Mouse (Mus musculus) small intestine, adult 2 months (tissue): Measurements from ENCODE around the gene Sik3. TPM values are rescaled to one million over a fixed set of nuclear protein-coding genes. Genes with fewer than 3 reads are reported as not detected.

Experiments
- H3K27ac ChIP-seq: fragments of 200-500 bp; 2 replicates; pipeline ENCODE4 v1.5.1; 2012; ENCODE audit warnings: low read depth, low read length, control low read depth, inconsistent platforms; ENCODE audit not compliant: insufficient read depth
- H3K27me3 ChIP-seq: fragments of 200-500 bp; 2 replicates; pipeline ENCODE4 v1.6.1; 2012; ENCODE audit warnings: mild to moderate bottlenecking, moderate library complexity, low read length, inconsistent platforms; ENCODE audit not compliant: control insufficient read depth, insufficient read depth
- H3K36me3 ChIP-seq: fragments of 200-500 bp; 2 replicates; pipeline ENCODE4 v1.6.1; 2012; ENCODE audit warnings: mild to moderate bottlenecking, low read length, control low read depth, inconsistent platforms; ENCODE audit not compliant: control insufficient read depth, insufficient read depth
- H3K4me1 ChIP-seq: fragments of 200-500 bp; 2 replicates; pipeline ENCODE4 v1.6.1; 2012; ENCODE audit warnings: low read length, inconsistent platforms, mixed read lengths; ENCODE audit not compliant: control insufficient read depth, insufficient read depth, insufficient read length
- H3K4me3 ChIP-seq: fragments of 200-500 bp; 2 replicates; pipeline ENCODE4 v1.5.1; 2012; ENCODE audit warnings: low read depth, mild to moderate bottlenecking, control low read depth, inconsistent platforms, low read length, moderate library complexity
- CTCF ChIP-seq: fragments of 200-500 bp; IDR thresholded peaks from 2 replicates; pipeline ENCODE4 v1.5.1; 2012; ENCODE audit warnings: low read depth, mild to moderate bottlenecking, control low read depth, inconsistent platforms, low read length, moderate library complexity, mixed read lengths; ENCODE audit not compliant: insufficient replicate concordance, insufficient read length; ENCODE audit errors: extremely low read depth
- POLR2A ChIP-seq: fragments of 200-500 bp; IDR thresholded peaks from 2 replicates; pipeline ENCODE4 v1.6.1; 2012; ENCODE audit warnings: low read depth, mild to moderate bottlenecking, control low read depth, inconsistent platforms, low read length, moderate library complexity
- WGBS: fragments of 180-500 bp; shearing (Covaris S2); methylation state at CpG from one replicate; pipeline ENCODE4 v1.1.7; 2018; 5-methylcytosine and 5-hydroxymethylcytosine counted together
- polyA plus RNA-seq: library from polyadenylated mRNA; depleted of rRNA; stranded (reverse); fragments of >200 nt; gene quantifications from 2 replicates; pipeline ENCODE4 v1.2.3, GENCODE M21; 2012

Sik3 gene
- polyA plus RNA-seq, 1 experiment: 14.5 TPM

DNA sequence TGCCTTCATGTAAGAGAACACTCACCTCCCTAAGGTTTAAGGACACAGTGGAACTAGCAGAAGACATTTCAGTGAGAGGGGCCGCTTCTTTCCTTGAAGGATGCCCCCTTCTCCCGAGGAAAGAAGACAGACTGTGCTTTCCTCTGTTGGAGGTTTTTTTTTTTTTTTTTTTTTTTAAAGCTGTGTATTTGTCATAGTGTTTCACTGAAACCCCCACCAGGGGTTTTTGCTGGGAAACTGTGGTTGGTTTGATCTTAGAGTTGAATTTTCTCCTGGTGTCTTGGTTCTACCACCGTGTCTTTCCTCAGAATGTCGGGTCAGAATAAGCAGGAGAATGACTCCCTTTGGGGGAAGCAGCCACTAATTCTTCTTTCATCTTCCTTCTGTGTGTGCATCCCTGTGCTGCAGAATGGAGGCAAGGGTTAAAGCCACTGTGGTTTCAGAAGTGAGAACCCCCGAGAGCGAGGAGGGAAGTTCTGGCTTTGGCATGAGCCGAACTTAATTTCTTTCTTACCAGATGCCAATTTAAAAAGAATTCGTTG, 106.3 kb downstream of the Sik3 start:
- Histone ChIP-seq H3K4me1 (peaks cover 7% of the 10 kb centered on the region; the same call in 1 of the 2 replicates), H3K4me3 (no peak overlapping the region), H3K36me3 (peaks cover 2% of the 10 kb centered on the region; the same call in 1 of the 2 replicates), H3K27me3 (no peaks in the 10 kb centered on the region), H3K27ac (no peak overlapping the region)
- WGBS: 85% methylated on average over 8 of the region's 8 CpGs
- TF ChIP-seq CTCF: no peak
- no peak for TF ChIP-seq POLR2A

DNA sequence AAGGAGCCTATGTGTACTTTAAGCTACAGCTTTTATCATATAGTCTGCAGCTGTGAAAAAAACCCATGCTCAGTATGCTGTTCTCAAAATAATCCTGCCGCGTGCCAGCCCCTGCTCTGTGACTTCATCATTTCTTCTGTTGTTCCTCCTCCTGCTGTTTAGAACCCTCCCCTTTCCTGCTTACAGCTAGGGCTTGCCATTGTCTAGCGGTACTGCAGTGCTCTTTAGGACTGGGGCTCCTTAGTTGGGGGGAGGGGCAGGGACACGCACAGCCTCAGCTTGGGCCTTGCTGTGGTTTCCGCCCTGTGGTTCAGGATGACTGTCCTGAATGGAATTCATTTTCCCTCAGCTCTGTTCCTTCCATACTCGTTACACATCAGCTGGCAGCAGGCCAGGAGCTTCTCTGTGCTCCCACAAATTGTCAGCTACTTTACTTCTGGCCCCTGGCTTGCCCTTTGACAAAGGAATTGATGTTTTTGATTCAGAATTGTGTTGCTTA, 107.4 kb downstream of the Sik3 start:
- H3K27ac ChIP-seq: no peak overlapping the region
- H3K4me1 ChIP-seq: peaks cover 7% of the 10 kb centered on the region; the same call in 1 of the 2 replicates
- TF ChIP-seq POLR2A (no peak), CTCF (no peak)
- peaks cover 6% of the 10 kb centered on the region; the same call in 1 of the 2 replicates for H3K36me3 ChIP-seq
- no peak overlapping the region for H3K4me3 ChIP-seq
- 32% methylated on average over 6 of the region's 6 CpGs for WGBS
- H3K27me3 ChIP-seq: no peaks in the 10 kb centered on the region

DNA sequence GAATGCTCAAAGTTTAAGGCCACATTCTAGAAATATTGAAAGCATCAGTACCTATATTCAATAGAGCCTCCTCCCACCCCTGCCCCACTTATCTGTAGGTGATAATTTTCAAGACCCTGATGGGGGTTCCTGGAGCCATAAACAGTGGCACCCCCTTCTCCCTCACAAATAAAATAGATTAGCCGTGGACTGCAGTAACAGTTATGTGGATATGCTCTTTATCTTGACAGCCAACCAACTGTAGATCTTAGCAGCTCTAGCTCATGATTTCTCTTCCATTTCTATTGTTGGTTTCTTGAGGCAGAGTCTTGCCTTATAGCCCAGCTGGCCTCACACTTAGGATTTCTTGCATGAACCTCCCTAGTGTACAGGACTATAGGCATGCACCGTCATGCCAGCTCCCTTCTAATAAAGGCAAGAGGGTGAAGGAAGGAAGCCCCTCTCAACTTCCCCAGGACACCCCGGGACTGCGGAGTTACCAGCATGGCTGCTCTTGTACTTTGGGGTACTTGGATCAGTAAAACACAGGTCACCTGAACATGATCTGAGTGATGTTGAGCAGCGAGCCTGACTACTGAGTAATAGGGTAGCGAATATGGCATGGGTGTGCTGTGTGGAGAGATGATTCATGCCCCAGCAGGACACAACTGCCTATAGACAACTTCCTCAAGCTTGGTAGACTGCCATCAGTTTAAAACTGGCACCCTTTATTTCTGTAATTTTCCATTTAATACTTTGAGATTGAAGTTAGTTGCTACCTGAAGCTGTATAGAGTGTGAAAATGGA, 108.0 kb downstream of the Sik3 start:
- Histone ChIP-seq H3K27ac (no peak overlapping the region), H3K36me3 (peaks cover 6% of the 10 kb centered on the region; the same call in 1 of the 2 replicates), H3K4me3 (no peak overlapping the region), H3K4me1 (peaks cover 7% of the 10 kb centered on the region; the same call in 1 of the 2 replicates), H3K27me3 (no peaks in the 10 kb centered on the region)
- WGBS: 81% methylated on average over 6 of the region's 6 CpGs
- TF ChIP-seq CTCF (no peak), POLR2A (no peak)

DNA sequence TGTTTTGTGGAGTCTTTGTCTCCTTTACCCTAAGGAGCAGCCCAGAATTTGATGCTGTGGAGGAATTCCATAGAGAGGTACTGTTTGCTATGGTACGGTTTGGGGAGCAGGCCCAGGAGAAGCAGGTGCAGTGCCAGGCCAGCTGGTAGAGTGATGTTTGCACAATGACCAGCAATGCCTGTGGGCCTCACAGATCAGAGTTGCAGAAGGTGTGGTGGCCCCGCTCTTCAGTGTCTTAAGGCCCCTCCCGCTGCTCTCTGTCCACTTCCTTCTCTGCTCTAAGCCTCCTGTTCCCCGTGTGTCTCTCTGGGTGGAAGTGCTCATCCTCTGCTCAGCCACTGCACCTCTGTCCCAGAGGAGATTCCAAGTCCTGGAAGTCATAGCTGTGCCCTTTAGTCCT, 108.9 kb downstream of the Sik3 start:
- 21% methylated on average over 4 of the region's 4 CpGs for WGBS
- Histone ChIP-seq H3K4me1 (peaks cover 7% of the 10 kb centered on the region; the same call in 1 of the 2 replicates), H3K4me3 (no peak overlapping the region), H3K27me3 (no peaks in the 10 kb centered on the region), H3K36me3 (peaks cover 6% of the 10 kb centered on the region), H3K27ac (no peak overlapping the region)
- no peak for TF ChIP-seq CTCF
- no peak for TF ChIP-seq POLR2A

DNA sequence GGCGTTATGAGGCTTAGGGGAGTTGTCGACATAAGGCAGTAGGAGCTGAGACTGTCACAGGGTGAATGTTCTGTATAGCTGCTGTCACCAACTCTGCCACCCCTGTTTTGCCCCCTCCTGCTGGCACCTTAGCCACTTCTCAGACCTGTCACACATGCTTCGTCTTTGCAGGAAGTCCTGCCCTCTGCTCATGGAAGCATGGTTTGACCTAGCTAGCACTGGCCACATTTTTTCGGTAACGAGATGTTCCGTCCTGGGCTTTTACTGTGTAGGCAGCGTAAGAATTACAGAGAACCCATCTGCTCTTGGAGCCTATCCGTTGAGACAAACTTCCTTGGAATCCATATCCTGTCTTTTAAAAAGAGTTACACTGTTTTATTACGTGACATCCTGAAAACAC, 110.1 kb downstream of the Sik3 start:
- peaks cover 13% of the 10 kb centered on the region for H3K4me1 ChIP-seq
- H3K36me3 ChIP-seq: peaks cover 6% of the 10 kb centered on the region
- no peak for TF ChIP-seq CTCF
- TF ChIP-seq POLR2A: no peak
- H3K27me3 ChIP-seq: no peaks in the 10 kb centered on the region
- no peak overlapping the region for H3K27ac ChIP-seq
- 83% methylated on average over 9 of the region's 9 CpGs for WGBS
- H3K4me3 ChIP-seq: no peak overlapping the region

DNA sequence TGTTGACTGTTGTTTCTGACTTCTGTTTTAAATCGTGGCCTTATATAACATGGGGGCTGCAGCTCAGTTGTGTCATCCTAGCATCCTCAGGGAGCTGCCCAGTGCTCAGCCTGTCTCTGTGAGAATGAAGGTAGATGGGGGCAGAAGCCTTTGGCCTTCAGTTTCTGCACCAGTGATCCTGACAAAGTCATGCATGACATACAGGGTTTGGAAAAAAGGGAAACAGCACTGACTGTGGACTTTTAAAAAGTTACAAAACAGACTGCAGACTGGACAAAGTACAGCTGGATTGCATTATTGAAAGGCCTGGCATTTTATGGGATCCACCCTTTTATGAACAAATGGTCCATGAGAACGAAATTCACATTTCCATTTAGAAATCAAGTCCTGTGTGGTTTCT, 113.7 kb downstream of the Sik3 start:
- H3K4me1 ChIP-seq: peaks cover 11% of the 10 kb centered on the region
- 75% methylated on average over 2 of the region's 2 CpGs for WGBS
- no peak for TF ChIP-seq POLR2A
- no peak for TF ChIP-seq CTCF
- H3K27ac ChIP-seq: no peak overlapping the region
- H3K27me3 ChIP-seq: no peaks in the 10 kb centered on the region
- peaks cover 9% of the 10 kb centered on the region for H3K36me3 ChIP-seq
- H3K4me3 ChIP-seq: no peak overlapping the region

DNA sequence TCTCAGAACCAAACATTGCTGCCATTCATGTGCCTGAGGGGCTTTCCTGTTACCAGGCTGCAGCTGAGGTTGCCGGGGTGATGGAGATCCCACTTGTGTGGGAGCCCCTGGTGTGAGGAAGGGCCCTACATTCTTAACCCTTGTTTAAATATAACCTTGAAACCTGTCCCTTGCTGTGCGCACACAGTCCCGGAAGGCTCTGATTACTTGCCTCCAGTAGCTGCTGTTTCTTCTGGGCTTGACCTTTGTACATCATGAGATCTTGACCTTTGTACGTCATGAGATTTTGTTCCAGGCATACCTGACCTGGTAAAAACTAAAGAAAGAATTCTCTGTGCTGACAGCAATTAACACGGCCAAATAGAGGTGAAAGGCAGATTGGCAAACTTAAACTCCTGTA, 114.7 kb downstream of the Sik3 start:
- Histone ChIP-seq H3K27me3 (no peaks in the 10 kb centered on the region), H3K27ac (peak overlapping the region; percentile 64), H3K4me3 (no peak overlapping the region), H3K4me1 (peaks cover 8% of the 10 kb centered on the region), H3K36me3 (peaks cover 11% of the 10 kb centered on the region)
- 31% methylated on average over 5 of the region's 5 CpGs for WGBS
- TF ChIP-seq POLR2A (no peak), CTCF (no peak)
